Mouse (Mus musculus): ENCODE measurements around the gene Acsf2.

GRCm38 (mm10) chr11:94550442-94550744 is 51.3 kb downstream of the Acsf2 start:
- TF ChIP-seq CTCF (IDR thresholded peaks at IDR 0.05; ENCODE audit: borderline replicate concordance, extremely low read depth, insufficient read depth, insufficient read length), result no peak
- TF ChIP-seq POLR2A (IDR thresholded peaks at IDR 0.05; ENCODE audit: borderline replicate concordance, extremely low read depth, insufficient read depth, insufficient read length, poor library complexity, severe bottlenecking), result no peak
